Mouse (Mus musculus) liver, adult 2 months (tissue): ENCODE results near the gene Zfp763.

ENCODE experiments used
- CTCF ChIP-seq: fragments of 200-500 bp; IDR thresholded peaks from 2 replicates; pipeline ENCODE4 v1.5.1; 2011; ENCODE audit warnings: low read depth, low read length, control low read depth
- POLR2A ChIP-seq: fragments of 200-500 bp; IDR thresholded peaks from 2 replicates; pipeline ENCODE4 v1.6.1; 2011; ENCODE audit warnings: low read length, control low read depth; ENCODE audit not compliant: insufficient read depth; ENCODE audit errors: extremely low read depth

- TF ChIP-seq POLR2A (no peak), CTCF (no peak)
These were observed 51.8 kb downstream of the Zfp763 start for GRCm38 (mm10) chr17:32981361-32981760.
